Mouse (Mus musculus) CH12.LX (cell line): ENCODE results near the gene Zfp358. TPM values are rescaled to one million over a fixed set of nuclear protein-coding genes. Genes with fewer than 3 reads are reported as not detected.

ENCODE experiments used
- DNase-seq: peaks from one replicate; pipeline ENCODE4 v3.0.0-alpha.2; 2013; ENCODE audit errors: extremely low read depth
- H3K27ac ChIP-seq: 2 replicates; pipeline ENCODE4 v1.5.1; 2012; ENCODE audit warnings: low read depth, mild to moderate bottlenecking, control low read depth, moderate library complexity; ENCODE audit not compliant: insufficient read depth
- H3K27me3 ChIP-seq: replicated peaks from 2 replicates; pipeline ENCODE3; 2012; ENCODE audit warnings: inconsistent platforms
- H3K36me3 ChIP-seq, 2 experiments: replicated peaks in 1 of 2; 2 replicates each; pipeline versions ENCODE3 to v1.6.1; 2012; ENCODE audit warnings: inconsistent platforms in 1 of 2, low read length in 1 of 2, mild to moderate bottlenecking in 1 of 2, mixed read lengths in 1 of 2, moderate library complexity in 1 of 2; ENCODE audit not compliant: control insufficient read depth in 1 of 2, insufficient read depth in 1 of 2
- H3K4me1 ChIP-seq, 2 experiments: 2 replicates each; pipeline ENCODE4 v1.6.1; 2012; ENCODE audit warnings: inconsistent platforms in 1 of 2, moderate library complexity in 1 of 2; ENCODE audit not compliant: insufficient read depth in 2 of 2, control insufficient read depth in 1 of 2
- H3K4me2 ChIP-seq: 2 replicates; pipeline ENCODE4 v1.6.1; 2012; ENCODE audit warnings: low read depth, mild to moderate bottlenecking, control low read depth; ENCODE audit not compliant: poor library complexity, insufficient read depth, severe bottlenecking
- H3K4me3 ChIP-seq, 3 experiments: fragments of 150-350 bp in 1 of 3; sonication (generic) in 1 of 3; replicated peaks in 1 of 3; 2 replicates each; pipeline versions ENCODE3 to v1.5.1; 2011 to 2012; ENCODE audit warnings: low read depth in 2 of 3, low read length in 2 of 3, mild to moderate bottlenecking in 2 of 3, moderate library complexity in 2 of 3, control low read depth in 1 of 3, improper control_type of control experiment in 1 of 3, inconsistent platforms in 1 of 3, mixed read lengths in 1 of 3; ENCODE audit not compliant: poor library complexity in 1 of 3
- H3K79me2 ChIP-seq: replicated peaks from 2 replicates; pipeline ENCODE4 v1.6.1; 2012; ENCODE audit warnings: mild to moderate bottlenecking, moderate library complexity; ENCODE audit not compliant: control insufficient read depth, poor library complexity, insufficient read depth, severe bottlenecking; ENCODE audit errors: extremely low read depth
- H3K9ac ChIP-seq: 2 replicates; pipeline ENCODE4 v1.6.1; 2012; ENCODE audit warnings: low read depth, mild to moderate bottlenecking, control low read depth, moderate library complexity; ENCODE audit not compliant: insufficient read depth
- H3K9me3 ChIP-seq: replicated peaks from 2 replicates; pipeline ENCODE3; 2012; ENCODE audit warnings: low read length, inconsistent platforms, mixed read lengths
- E2F4 ChIP-seq: IDR thresholded peaks from 2 replicates; pipeline ENCODE4 v1.6.1; 2011; ENCODE audit warnings: low read depth, low read length, improper control_type of control experiment; ENCODE audit not compliant: insufficient replicate concordance
- ETS1 ChIP-seq: conservative IDR thresholded peaks from 2 replicates; pipeline ENCODE4 v1.6.1; 2012; ENCODE audit warnings: low read depth, mild to moderate bottlenecking, inconsistent platforms, low read length, improper control_type of control experiment, moderate library complexity
- GABPA ChIP-seq: IDR thresholded peaks from 2 replicates; pipeline ENCODE4 v1.6.1; 2012; ENCODE audit warnings: low read depth, low read length, improper control_type of control experiment, inconsistent platforms; ENCODE audit not compliant: insufficient replicate concordance
- HCFC1 ChIP-seq: IDR thresholded peaks from 2 replicates; pipeline ENCODE4 v1.6.1; 2012; ENCODE audit warnings: low read depth, mild to moderate bottlenecking, inconsistent platforms, low read length, improper control_type of control experiment
- JUND ChIP-seq: conservative IDR thresholded peaks from 2 replicates; pipeline ENCODE4 v1.6.1; 2011; ENCODE audit warnings: low read depth, low read length, improper control_type of control experiment
- KAT2A ChIP-seq: IDR thresholded peaks from 2 replicates; pipeline ENCODE4 v1.6.1; 2012; ENCODE audit warnings: low read length, improper control_type of control experiment, inconsistent platforms; ENCODE audit not compliant: insufficient replicate concordance
- MAZ ChIP-seq: IDR thresholded peaks from 2 replicates; pipeline ENCODE4 v1.6.1; 2012; ENCODE audit warnings: low read depth, mild to moderate bottlenecking, inconsistent platforms, low read length, improper control_type of control experiment, moderate library complexity
- MEF2A ChIP-seq: IDR thresholded peaks from 2 replicates; pipeline ENCODE4 v1.6.1; 2014; ENCODE audit warnings: low read depth, mild to moderate bottlenecking, inconsistent platforms, low read length, improper control_type of control experiment, borderline replicate concordance
- NRF1 ChIP-seq: IDR thresholded peaks from 2 replicates; pipeline ENCODE4 v1.6.1; 2014; ENCODE audit warnings: low read depth, mild to moderate bottlenecking, inconsistent platforms, low read length, improper control_type of control experiment, moderate library complexity
- PAX5 ChIP-seq: IDR thresholded peaks from 2 replicates; pipeline ENCODE4 v1.6.1; 2012; ENCODE audit warnings: low read length, inconsistent platforms, mixed read lengths
- RCOR1 ChIP-seq: conservative IDR thresholded peaks from 2 replicates; pipeline ENCODE4 v1.6.1; 2012; ENCODE audit warnings: low read depth, mild to moderate bottlenecking, inconsistent platforms, low read length, improper control_type of control experiment
- SIN3A ChIP-seq: IDR thresholded peaks from 2 replicates; pipeline ENCODE4 v1.6.1; 2012; ENCODE audit warnings: low read length, improper control_type of control experiment, inconsistent platforms
- SMC3 ChIP-seq: IDR thresholded peaks from 2 replicates; pipeline ENCODE4 v1.6.1; 2011; ENCODE audit warnings: low read depth, low read length, improper control_type of control experiment
- TBP ChIP-seq: conservative IDR thresholded peaks from 2 replicates; pipeline ENCODE4 v1.6.1; 2011; ENCODE audit warnings: low read depth, low read length, improper control_type of control experiment
- USF1 ChIP-seq: IDR thresholded peaks from 2 replicates; pipeline ENCODE4 v1.6.1; 2014; ENCODE audit warnings: low read depth, mild to moderate bottlenecking, inconsistent platforms, low read length, improper control_type of control experiment
- USF2 ChIP-seq: conservative IDR thresholded peaks from 2 replicates; pipeline ENCODE4 v1.6.1; 2011; ENCODE audit warnings: low read depth, low read length, improper control_type of control experiment
- ZC3H11A ChIP-seq: IDR thresholded peaks from 2 replicates; pipeline ENCODE4 v1.6.1; 2012; ENCODE audit warnings: low read depth, mild to moderate bottlenecking, inconsistent platforms, low read length, improper control_type of control experiment
- ZMIZ1 ChIP-seq: IDR thresholded peaks from 2 replicates; pipeline ENCODE4 v1.6.1; 2012; ENCODE audit warnings: low read depth, mild to moderate bottlenecking, inconsistent platforms, low read length, improper control_type of control experiment
- dilution Hi-C: fragments of 300-500 bp; cut with MboI; formaldehyde crosslinking; loops from 2 replicates; pipeline ENCODE4 v1.14.3; 2020; ENCODE audit warnings: low sequenced_read_pairs; ENCODE audit not compliant: extremely low pct_unique_long_range_greater_than_20kb, extremely low pct_ligation_motif_present
- in situ Hi-C: fragments of 300-500 bp; cut with MboI; formaldehyde crosslinking; loops from 3 replicates; pipeline ENCODE4 v1.14.3; 2019; ENCODE audit warnings: low sequenced_read_pairs, low pct_ligation_motif_present, low pct_unique_long_range_greater_than_20kb, mixed read lengths
- polyA plus RNA-seq: library from polyadenylated mRNA; unstranded; fragments of >175 nt; gene quantifications from 2 replicates; pipeline ENCODE4 v1.2.1, GENCODE M21; 2012; ENCODE audit warnings: low read depth; ENCODE audit not compliant: insufficient read length
- total RNA-seq, 2 experiments: library from RNA; depleted of rRNA; stranded (reverse); fragments of 300-350 nt in 1 of 2; fragments of >200 nt in 1 of 2; gene quantifications; 2 replicates each; pipeline ENCODE4 v1.2.3; 2012 to 2014

The Zfp358 gene
- total and polyA plus RNA-seq, 3 experiments = 0.17 to 0.64 (median 0.54) TPM

GRCm38 (mm10) chr8:3500235-3501090 lies 7.5 kb downstream of the Zfp358 start, which contains the start of gene Mcoln1 (continued):
- TF ChIP-seq JUND (no peak), ZMIZ1 (0 out of 2 replicates have a peak, but pooled peaks have one; percentile 51), RCOR1 (0 out of 2 replicates have a peak, but pooled peaks have one; percentile 63), USF1 (peak; percentile 100), ZC3H11A (no peak), USF2 (peak; percentile 98), KAT2A (0 out of 2 replicates have a peak, but pooled peaks have one; percentile 22), HCFC1 (peak; percentile 79), MEF2A (peak; percentile 89)

DNA sequence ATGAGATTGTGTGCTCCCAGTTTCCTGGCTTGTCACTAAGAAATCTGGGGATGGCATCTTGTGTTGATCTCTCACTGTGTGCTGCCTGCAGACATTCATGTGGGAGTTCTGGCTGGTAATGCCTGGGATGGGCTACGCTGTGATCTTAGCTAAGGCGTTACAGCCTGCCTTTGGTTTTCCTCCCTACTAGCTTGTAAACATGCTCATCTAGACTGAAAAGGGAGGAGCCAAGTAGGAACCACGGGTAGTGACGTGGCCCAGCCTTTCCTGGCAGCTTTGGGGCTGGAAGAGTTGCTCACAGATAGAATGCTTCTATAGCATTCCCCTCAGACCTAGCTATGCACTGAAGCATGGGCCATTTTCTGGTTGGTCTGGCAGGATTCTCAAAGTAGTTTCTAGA lies 9.3 kb downstream of the Zfp358 start:
- in situ Hi-C loops = no loop called here
- peaks cover 10% of the 10 kb centered on the region for H3K27me3 ChIP-seq
- H3K9me3 ChIP-seq = no peaks in the 10 kb centered on the region
- H3K36me3 ChIP-seq = peaks cover 11 to 31% of the 10 kb centered on the region in 2 experiments
- TF ChIP-seq MAZ = no peak
- TF ChIP-seq E2F4 = no peak
- TF ChIP-seq RCOR1 = no peak
- no peak for TF ChIP-seq TBP
- no peak for TF ChIP-seq USF1
- TF ChIP-seq PAX5 = no peak
- no peak for TF ChIP-seq MEF2A
- no peak for TF ChIP-seq NRF1
- TF ChIP-seq SIN3A = no peak
- no peak for TF ChIP-seq ETS1
- TF ChIP-seq HCFC1 = no peak
- TF ChIP-seq GABPA = no peak
- TF ChIP-seq USF2 = no peak
- no peak for TF ChIP-seq SMC3
- TF ChIP-seq, all 38 proteins: peak for 0
- Histone ChIP-seq H3K9ac (no peak overlapping the region), H3K27ac (no peak overlapping the region), H3K4me3 (no peak overlapping the region), H3K4me1 (peaks cover 2 to 15% of the 10 kb centered on the region in 2 experiments; a peak in 3 of 4 replicates), H3K4me2 (no peak overlapping the region), H3K79me2 (no peaks in the 10 kb centered on the region)
- DNase-seq = no peak
- dilution Hi-C loops = no loop called here
